ENCODE assay signal across 36 mouse cellular contexts in genomic region chr9:63585251-63585650, GRCm38 (mm10). TPM values are rescaled to one million over a fixed set of nuclear protein-coding genes. Genes with fewer than 3 reads are reported as not detected.
"Had no signal": no experiment of that assay in that cellular context is flagged by ENCODE, and none has a peak within 500 bp of the region (broad histone marks: within the 10 kb centered on the region; RNA-seq: fewer than 3 reads in every experiment).

No protein-coding gene starts in this region.

- H3K27ac ChIP-seq: limb, embryonic 10.5 days; limb, embryonic 12.5 days; limb, embryonic 13.5 days; limb, embryonic 15.5 days; liver, embryonic 12.5 days; liver, embryonic 13.5 days; liver, embryonic 14.5 days; liver, embryonic 15.5 days; lung, embryonic 15.5 days; macrophage; midbrain, embryonic 10.5 days; midbrain, embryonic 12.5 days; midbrain, embryonic 15.5 days; neural tube, embryonic 12.5 days had no signal

- H3K27me3 ChIP-seq: limb, embryonic 12.5 days; limb, embryonic 13.5 days; limb, embryonic 15.5 days; liver, embryonic 12.5 days; liver, embryonic 13.5 days; liver, embryonic 15.5 days; lung, embryonic 15.5 days; midbrain, embryonic 12.5 days; midbrain, embryonic 15.5 days; neural tube, embryonic 12.5 days had no signal

- H3K9ac ChIP-seq: limb, embryonic 12.5 days; limb, embryonic 13.5 days; limb, embryonic 15.5 days; liver, embryonic 12.5 days; liver, embryonic 13.5 days; liver, embryonic 14.5 days; liver, embryonic 15.5 days; liver, postnatal 0 days; lung, embryonic 14.5 days; lung, embryonic 15.5 days; midbrain, embryonic 12.5 days; midbrain, embryonic 15.5 days; neural tube, embryonic 12.5 days had no signal

- H3K9me3 ChIP-seq: limb, embryonic 10.5 days; limb, embryonic 15.5 days; liver, embryonic 12.5 days; liver, embryonic 13.5 days; liver, embryonic 15.5 days; lung, embryonic 15.5 days; midbrain, embryonic 15.5 days; neural tube, embryonic 12.5 days had no signal

- H3K4me2 ChIP-seq: limb, embryonic 12.5 days; limb, embryonic 13.5 days; limb, embryonic 15.5 days; liver, embryonic 11.5 days; liver, embryonic 12.5 days; liver, embryonic 13.5 days; liver, embryonic 15.5 days; lung, embryonic 14.5 days; lung, embryonic 15.5 days; midbrain, embryonic 12.5 days; midbrain, embryonic 15.5 days; neural tube, embryonic 12.5 days had no signal

- H3K36me3 ChIP-seq: limb, embryonic 10.5 days; limb, embryonic 12.5 days; limb, embryonic 13.5 days; limb, embryonic 15.5 days; liver, embryonic 12.5 days; liver, embryonic 13.5 days; liver, embryonic 15.5 days; lung, embryonic 15.5 days; midbrain, embryonic 10.5 days; midbrain, embryonic 12.5 days; midbrain, embryonic 15.5 days; neural tube, embryonic 12.5 days had no signal

- H3K4me1 ChIP-seq: limb, embryonic 15.5 days; liver, embryonic 15.5 days; lung, embryonic 15.5 days; midbrain, embryonic 10.5 days; midbrain, embryonic 12.5 days; midbrain, embryonic 15.5 days; neural tube, embryonic 12.5 days had no signal

- H3K4me3 ChIP-seq: limb, embryonic 10.5 days; limb, embryonic 12.5 days; limb, embryonic 13.5 days; limb, embryonic 15.5 days; liver, embryonic 12.5 days; liver, embryonic 13.5 days; liver, embryonic 15.5 days; lung, embryonic 15.5 days; megakaryocyte, embryonic 14.5 days; midbrain, embryonic 10.5 days; midbrain, embryonic 12.5 days; midbrain, embryonic 15.5 days; myocyte; neural tube, embryonic 12.5 days had no signal

- DNase-seq: left cerebral cortex, postnatal 4 days; liver; liver, embryonic 13.5 days; liver, postnatal 0 days; lung, adult 18-20 months; lung, adult 2 months; lung, embryonic 14.5 days; lung, postnatal 10 days; lung, postnatal 14 days; lung, postnatal 36 days; lung, postnatal 4 days; midbrain, embryonic 14.5 days had no signal

- ATAC-seq: liver, embryonic 12.5 days; liver, postnatal 0 days; lung, postnatal 0 days; midbrain, embryonic 15.5 days; midbrain, embryonic 16.5 days had no signal

RNA-seq across cellular contexts. Expression of gene Iqch, which starts 17.0 kb away (rescaled TPM):
- total RNA-seq: left cerebral cortex, postnatal 10 days; megakaryocyte progenitor cell, adult 5-6 weeks; megakaryocyte, adult 5-6 weeks; midbrain, postnatal 0 days; monocyte, adult 5-6 weeks had no signal
- polyA plus RNA-seq: liver, embryonic 12.5 days; liver, embryonic 13.5 days; liver, embryonic 14.5 days; liver, embryonic 15.5 days; liver, embryonic 16.5 days; macrophage; midbrain, embryonic 12.5 days; myocyte had no signal
